Mouse (Mus musculus) heart, adult 2 months (tissue): ENCODE data around the gene Pkp4.

Experiments
- CTCF ChIP-seq: fragments of 200-600 bp; IDR thresholded peaks from 2 replicates; pipeline ENCODE4 v1.8.1; 2022; ENCODE audit warnings: antibody characterized with exemption, mild to moderate bottlenecking, moderate library complexity
- EP300 ChIP-seq: fragments of 200-500 bp; IDR thresholded peaks from 2 replicates; pipeline ENCODE4 v1.6.1; 2011; ENCODE audit warnings: low read depth, low read length, control low read depth; ENCODE audit not compliant: insufficient read depth
- POLR2A ChIP-seq: fragments of 200-500 bp; IDR thresholded peaks from 2 replicates; pipeline ENCODE4 v1.6.1; 2011; ENCODE audit warnings: mild to moderate bottlenecking, low read depth, low read length, control low read depth; ENCODE audit not compliant: insufficient read depth

GRCm38 (mm10) chr2:59367191-59367590 lies 206.5 kb downstream of the Pkp4 start:
- no peak for TF ChIP-seq CTCF
- no peak for TF ChIP-seq POLR2A
- TF ChIP-seq EP300, result no peak
